Mouse (Mus musculus) hindbrain, postnatal 0 days (tissue): ENCODE measurements at regions not wholly inside any gene's neighbourhood (a gene's known extent, or its start where the extent isn't known, plus 50 kb on each side); places are given as distances from the start of the nearest gene placed in this dataset.

ENCODE experiments used
- ATAC-seq: fragments of 200-750 bp; cut with Nextera tagmentation; 2 replicates; pipeline ENCODE4 v1.8.0; 2017; ENCODE audit warnings: mild to moderate bottlenecking, moderate TSS enrichment, moderate library complexity
- DNase-seq: peaks from one replicate; pipeline ENCODE4 v3.0.0-alpha.2; 2015; ENCODE audit warnings: low spot score
- H3K27ac ChIP-seq: fragments of 300-500 bp; sonication (generic); 2 replicates; pipeline ENCODE4 v1.5.1; 2014; ENCODE audit warnings: mild to moderate bottlenecking
- H3K27me3 ChIP-seq: fragments of 300-500 bp; sonication (generic); 2 replicates; pipeline ENCODE4 v1.6.1; 2014; ENCODE audit warnings: low read length, mixed read lengths; ENCODE audit not compliant: insufficient read depth
- H3K36me3 ChIP-seq: fragments of 300-500 bp; sonication (generic); 2 replicates; pipeline ENCODE4 v1.6.1; 2014; ENCODE audit warnings: low read length, mixed read lengths; ENCODE audit not compliant: insufficient read depth
- H3K4me1 ChIP-seq: fragments of 300-500 bp; sonication (generic); 2 replicates; pipeline ENCODE4 v1.6.1; 2014; ENCODE audit warnings: antibody characterized with exemption, low read length, mixed read lengths; ENCODE audit not compliant: insufficient read depth
- H3K4me2 ChIP-seq: fragments of 300-500 bp; sonication (generic); 2 replicates; pipeline ENCODE4 v1.6.1; 2014; ENCODE audit warnings: low read depth, mild to moderate bottlenecking, low read length, moderate library complexity, mixed read lengths
- H3K4me3 ChIP-seq: fragments of 300-500 bp; sonication (generic); 2 replicates; pipeline ENCODE4 v1.5.1; 2014; ENCODE audit warnings: low read length
- H3K9ac ChIP-seq: fragments of 300-500 bp; sonication (generic); replicated peaks from 2 replicates; pipeline ENCODE4 v1.6.1; 2014; ENCODE audit warnings: mild to moderate bottlenecking, low read length, moderate library complexity, mixed read lengths
- H3K9me3 ChIP-seq: fragments of 300-500 bp; sonication (generic); 2 replicates; pipeline ENCODE4 v1.6.1; 2016; ENCODE audit warnings: low read length, mixed read lengths
- CTCF ChIP-seq: IDR thresholded peaks from 2 replicates; pipeline ENCODE4 v1.5.1; 2016; ENCODE audit warnings: antibody characterized with exemption, control low read depth, low read depth
- WGBS: fragments of 180-500 bp; shearing (Covaris S2); extraction: QIAGEN DNeasy Blood & Tissue Kit; methylation state at CpG from one replicate; pipeline ENCODE4 v1.1.7; 2014; 5-methylcytosine and 5-hydroxymethylcytosine counted together

DNA sequence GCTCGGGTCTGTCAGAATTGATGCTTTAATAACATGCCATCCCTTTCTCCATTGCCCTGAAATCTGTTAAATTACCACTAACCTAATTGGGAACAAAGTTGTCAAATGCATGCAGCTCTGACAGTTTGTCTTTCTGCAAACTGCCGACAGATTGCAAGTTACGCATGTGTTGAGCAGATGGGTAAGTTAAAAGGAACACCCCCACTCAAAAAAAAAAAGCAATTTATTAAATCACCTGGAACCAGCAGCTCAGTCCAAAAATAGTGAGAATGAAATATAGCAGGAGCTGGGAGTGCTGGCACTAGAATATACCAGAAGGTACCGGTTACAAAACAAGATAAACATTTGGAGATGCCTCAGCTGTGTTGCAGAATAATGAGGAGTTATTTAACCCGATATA, 184.2 kb upstream of the Gm12695 start:
- no peak overlapping the region for H3K4me3 ChIP-seq
- no peak for TF ChIP-seq CTCF
- H3K27me3 ChIP-seq: no peaks in the 10 kb centered on the region
- H3K9me3 ChIP-seq: no peaks in the 10 kb centered on the region
- H3K4me2 ChIP-seq: no peak overlapping the region
- WGBS: 48% methylated on average over 5 of the region's 5 CpGs
- ATAC-seq: 0 out of 2 replicates have a peak, but pooled peaks have one; percentile 43
- no peak overlapping the region for H3K9ac ChIP-seq
- H3K27ac ChIP-seq: no peak overlapping the region
- H3K36me3 ChIP-seq: no peaks in the 10 kb centered on the region
- peak; percentile 12 for DNase-seq
- no peaks in the 10 kb centered on the region for H3K4me1 ChIP-seq

DNA sequence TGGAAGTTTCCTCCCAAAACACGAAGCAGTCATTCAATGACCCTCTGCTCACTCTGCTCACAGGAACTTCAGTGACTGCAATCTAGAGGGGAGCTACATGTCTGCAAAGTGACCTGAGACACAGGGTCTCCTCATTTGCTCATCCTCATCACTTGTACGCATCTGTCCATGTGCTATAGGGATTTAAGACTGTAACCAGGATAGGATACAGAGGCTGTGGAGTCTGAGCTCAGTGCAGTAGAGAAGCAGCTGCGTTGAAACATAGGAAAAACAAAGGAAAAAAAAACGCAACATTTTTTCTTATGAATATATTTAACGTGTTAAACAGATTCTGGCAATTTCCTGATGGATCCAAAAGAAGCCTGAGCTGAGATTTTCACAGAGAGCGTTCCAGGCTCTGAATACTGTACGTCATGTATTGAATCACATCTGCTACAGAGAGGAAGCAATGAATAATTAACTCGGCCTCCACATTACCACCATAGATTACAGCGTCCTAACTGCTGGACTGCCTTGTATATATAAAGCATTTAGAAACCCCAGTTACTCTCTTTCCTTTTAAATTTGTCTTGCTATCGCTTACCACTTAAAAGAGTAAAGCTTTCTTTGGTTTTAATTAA, 183.7 kb upstream of the Gm12695 start:
- Histone ChIP-seq H3K27me3 (no peaks in the 10 kb centered on the region), H3K9ac (no peak overlapping the region), H3K4me2 (no peak overlapping the region), H3K4me1 (no peaks in the 10 kb centered on the region), H3K4me3 (no peak overlapping the region), H3K9me3 (no peaks in the 10 kb centered on the region), H3K27ac (no peak overlapping the region), H3K36me3 (no peaks in the 10 kb centered on the region)
- ATAC-seq (peak; percentile 61; the same call in 1 of the 2 replicates), DNase-seq (peak; percentile 35)
- WGBS: 53% methylated on average over 10 of the region's 10 CpGs
- no peak for TF ChIP-seq CTCF
